Mouse (Mus musculus) left cerebral cortex, adult 8-10 months (tissue): ENCODE measurements around the gene Gm47289. TPM values are rescaled to one million over a fixed set of nuclear protein-coding genes. Genes with fewer than 3 reads are reported as not detected.

Experiments used
- DNase-seq, 2 experiments: peaks; one replicate each; pipeline ENCODE4 v3.0.0; 2022; ENCODE audit warnings: low spot score in 2 of 2
- total RNA-seq, 4 experiments: library from RNA; stranded (reverse); gene quantifications; 2 replicates each; pipeline ENCODE4 v1.2.4; 2022

Gene Gm47289
- total RNA-seq, result not detected

GRCm38 (mm10) chr9:119158861-119159260, at the start of gene Gm47289:
Gene Gm47289 (plus strand): TSS chr9:119159161.
- DNase-seq, result no peak

DNA sequence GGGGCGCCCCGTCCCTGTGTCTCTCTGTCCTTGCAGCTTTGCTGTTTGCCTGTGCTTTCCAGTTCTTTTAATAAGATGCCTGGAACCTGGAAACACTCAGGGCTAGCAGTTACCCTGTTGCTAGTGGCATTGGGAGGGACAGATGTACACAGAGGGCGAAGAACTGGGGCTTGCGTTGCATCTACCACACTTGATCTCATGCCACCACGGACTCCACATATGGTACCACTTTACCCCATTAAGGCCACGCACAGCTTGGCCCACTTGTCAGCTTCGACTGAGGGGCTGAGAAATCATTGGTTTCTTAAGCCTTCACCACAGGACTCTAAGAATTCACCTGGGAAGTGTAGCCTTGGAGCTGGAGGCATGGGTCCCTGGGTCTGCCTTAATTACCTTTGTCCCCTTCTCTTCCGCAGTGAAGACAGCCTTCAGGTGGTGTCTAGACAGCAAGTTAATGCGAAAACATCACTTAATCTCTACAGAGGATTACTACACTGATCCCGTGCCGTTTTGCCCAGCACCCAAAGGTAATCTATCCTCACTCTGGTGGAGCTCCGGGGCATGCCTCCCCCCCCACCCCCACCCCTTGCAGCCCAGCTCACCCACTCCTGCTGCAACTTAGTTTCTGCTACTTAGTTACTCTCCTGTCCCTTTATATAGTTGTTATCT, 49.1 kb upstream of the Gm47289 start:
- no peak for DNase-seq

DNA sequence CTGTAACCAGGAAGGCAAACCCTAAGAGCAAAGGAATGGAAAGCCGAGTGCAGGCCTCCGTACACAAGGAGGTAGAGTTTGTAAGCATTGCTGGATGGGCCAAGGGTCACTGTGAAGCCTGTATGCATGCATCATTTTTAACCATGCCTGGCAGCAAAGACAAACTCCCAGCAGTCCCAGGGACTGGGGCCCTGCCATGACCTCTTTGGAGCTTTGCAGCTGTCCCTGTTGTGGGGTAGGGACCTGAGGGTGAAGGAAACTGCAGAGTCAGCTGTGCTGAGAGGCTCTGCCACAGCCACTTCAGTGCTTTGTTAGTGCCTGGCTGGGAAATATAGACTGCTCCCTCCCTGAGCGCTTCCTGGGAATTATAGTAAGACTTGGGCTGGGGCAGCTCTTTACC, 48.3 kb upstream of the Gm47289 start:
- no peak for DNase-seq

- no peak for DNase-seq
Measured at GRCm38 (mm10) chr9:119114911-119115310, 44.0 kb upstream of the Gm47289 start.

GRCm38 (mm10) chr9:119119409-119120167, 39.4 kb upstream of the Gm47289 start:
- no peak for DNase-seq

DNA sequence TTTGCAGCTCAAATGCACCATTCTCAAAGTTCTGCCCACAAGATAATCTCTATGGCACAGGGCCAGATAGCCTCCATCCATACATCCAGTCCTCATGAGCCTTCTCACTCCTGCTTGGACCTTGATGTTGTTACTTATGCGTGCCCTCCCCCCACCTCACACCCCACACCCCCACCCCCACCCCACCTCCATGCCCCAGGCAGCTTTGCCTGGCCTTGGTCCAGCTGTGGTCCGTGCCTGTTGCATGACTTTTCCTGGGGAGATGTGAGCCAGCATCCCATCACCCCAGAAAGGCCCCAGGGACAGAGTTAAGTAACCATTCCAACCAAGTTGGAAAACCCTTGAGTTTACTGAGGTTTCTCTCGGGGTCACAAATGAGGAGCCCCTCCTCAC, 38.8 kb upstream of the Gm47289 start:
- DNase-seq, result no peak

DNA sequence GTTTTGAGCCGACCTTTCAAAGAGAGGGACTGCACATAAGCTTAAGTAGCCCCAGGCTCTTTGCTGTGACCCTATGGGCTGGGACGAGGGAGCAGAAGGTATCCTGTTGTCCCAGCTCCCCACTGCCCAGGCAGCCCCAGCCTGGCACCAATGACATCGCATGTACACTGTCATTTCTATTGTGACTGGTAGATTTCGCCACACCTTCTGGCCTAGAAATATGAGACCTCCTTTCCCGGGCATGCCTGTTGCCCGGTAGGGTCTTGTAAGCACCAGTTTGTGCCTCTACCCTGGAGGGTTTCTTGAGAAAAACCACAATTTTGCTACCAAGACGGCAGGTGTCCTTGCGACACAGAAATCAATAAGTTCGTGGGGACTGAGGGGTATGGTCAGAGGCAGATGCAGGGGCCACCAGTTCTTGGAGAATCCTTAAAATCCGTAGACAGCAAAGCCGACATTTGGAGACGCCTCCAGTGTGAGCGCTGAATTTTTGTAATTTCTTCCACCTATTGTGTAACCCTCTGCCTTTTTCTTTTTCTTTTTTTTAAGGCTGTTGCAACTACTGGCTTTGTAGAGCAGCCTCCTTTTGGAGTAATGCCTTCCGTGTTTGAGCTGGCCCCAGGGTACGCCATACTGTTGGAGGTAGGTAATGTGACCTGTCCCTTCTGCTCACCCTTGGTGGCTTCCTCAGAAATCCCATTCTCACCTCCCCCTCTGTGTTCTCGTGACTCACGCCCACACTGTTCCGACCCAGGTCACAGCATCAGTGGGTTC, 36.2 kb upstream of the Gm47289 start:
- DNase-seq, result no peak

DNA sequence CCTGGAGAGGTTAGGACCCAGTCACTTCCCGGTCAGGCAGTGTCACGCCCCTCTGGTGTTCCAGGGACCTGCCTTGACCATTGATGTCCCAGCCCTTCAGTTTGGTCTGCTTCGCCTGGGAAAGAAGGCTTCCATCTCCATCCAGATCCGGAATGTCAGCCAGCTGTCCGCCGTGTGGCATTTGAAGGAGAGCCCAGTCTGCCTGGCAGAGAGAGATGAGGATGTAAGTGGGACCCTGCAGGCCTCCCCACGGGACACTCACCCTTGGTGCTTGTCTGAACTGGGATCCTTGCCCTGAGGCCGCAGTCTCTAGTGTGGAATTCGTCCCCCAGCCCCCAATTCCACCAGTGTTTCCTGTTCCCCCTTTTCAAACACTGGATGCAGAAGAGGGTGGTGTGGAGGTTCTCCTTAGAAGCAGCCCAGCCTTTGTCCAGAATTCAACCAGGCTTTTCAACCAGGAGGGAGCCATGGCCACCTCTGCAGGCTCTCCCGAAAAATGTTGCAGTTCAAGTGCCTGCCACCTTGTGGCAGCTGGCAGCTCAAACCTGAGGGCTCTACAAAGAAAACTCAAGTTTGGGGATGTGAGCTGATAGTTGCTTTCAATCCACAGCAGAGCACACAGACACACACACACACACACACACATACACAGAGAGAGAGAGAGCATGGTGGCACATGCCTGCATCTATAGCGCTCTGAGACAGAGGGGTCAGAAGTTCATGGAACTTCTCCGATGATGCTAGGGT, 30.4 kb upstream of the Gm47289 start:
- DNase-seq, result no peak

GRCm38 (mm10) chr9:119130692-119131091, 28.3 kb upstream of the Gm47289 start:
- DNase-seq, result no peak

DNA sequence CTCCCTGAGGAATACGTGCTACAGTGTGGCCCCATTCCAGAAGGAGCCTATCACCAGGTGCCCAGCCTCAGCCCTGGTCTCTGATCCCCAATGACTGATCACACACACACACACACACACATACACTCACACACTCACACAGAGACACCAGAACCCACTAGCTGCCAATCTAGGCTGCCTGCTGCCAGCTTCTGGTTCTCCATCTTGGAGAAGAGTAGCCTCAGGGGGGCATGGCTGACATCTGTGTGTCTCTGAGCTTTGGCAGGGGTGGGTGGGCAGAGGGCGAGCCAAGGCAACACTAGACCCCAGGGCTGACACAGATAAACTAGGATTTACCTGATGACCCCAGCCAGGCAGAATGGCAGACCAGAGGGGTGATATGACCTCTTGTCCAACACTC, 20.1 kb upstream of the Gm47289 start:
- no peak for DNase-seq

DNA sequence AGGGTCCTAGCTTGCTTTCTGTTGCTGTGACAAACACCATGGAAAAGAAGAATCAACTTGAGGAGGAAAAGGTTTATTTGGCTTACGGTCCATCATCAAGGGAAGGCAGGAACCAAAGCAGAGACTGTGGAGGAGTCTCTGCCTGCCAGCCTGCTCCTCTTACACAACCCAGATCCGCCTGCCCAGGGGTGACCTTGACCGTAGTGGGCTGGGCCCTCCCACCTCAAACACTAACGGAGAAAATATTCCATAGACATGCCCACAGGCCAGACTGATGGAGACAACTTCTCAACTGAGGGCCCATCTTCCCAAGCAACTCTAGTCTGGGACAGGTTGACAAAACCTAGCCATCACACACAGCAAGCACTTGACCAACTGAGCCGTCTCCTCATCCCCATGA, 16.9 kb upstream of the Gm47289 start:
- DNase-seq, result no peak

- no peak for DNase-seq
Measured at GRCm38 (mm10) chr9:119143372-119143771, 15.6 kb upstream of the Gm47289 start.

DNA sequence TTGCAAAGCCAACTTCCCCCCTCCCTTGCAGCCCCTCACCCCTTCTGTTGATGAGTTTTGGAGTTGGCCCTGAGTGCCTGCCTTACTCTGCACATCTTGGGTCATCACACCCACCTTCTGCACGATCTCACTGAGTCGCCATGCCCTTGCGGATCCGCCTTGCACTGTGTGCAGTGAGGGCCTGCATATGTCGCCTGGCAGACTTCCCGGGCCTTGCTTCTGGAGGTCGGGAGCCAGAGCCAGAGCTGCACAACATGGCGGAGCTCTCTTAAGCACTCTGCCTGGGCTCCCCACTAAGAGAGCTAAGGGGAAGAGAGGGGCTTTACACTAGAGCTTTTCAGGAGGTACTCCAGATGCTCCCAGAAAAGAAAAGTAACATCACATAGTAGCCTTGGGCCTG, 14.3 kb upstream of the Gm47289 start:
- no peak for DNase-seq

DNA sequence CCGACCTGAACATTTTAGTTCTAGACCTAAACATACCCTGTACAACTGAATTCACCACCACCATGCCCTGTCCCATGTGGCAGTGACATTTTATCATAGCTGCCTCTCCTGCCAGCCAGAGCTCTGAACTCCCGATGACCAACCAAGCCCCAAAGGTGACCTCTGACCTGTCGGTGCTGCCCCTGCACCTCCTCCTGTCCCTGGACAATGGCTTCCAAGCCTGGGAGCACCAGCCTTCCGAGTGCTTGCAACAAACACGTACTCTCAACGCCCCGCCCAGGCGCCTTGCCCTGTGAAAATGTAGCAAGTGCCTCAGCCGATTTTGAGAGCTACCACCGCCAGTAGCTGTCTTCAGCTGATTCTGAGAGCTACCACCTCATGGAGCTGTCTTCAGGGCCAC, 13.8 kb upstream of the Gm47289 start:
- no peak for DNase-seq

DNA sequence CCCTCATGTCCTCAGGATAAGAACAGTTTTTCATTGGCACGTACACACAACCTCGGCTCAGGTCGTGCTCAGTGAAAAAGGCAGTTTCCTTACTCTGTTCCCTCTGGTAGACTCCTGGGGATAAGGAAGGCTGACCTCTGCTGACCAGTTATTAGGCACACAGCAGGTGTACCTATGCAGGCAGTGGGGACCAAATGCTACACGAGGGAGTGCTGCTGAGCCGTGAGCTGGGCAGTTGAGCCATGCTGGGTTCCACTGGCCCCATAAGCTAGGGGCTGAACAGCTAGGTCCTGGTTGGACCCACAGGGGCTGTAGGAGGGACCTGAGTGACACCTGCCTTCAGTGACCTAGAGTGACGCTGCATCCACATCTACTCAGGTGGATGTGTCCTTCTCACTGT, 13.3 kb upstream of the Gm47289 start:
- no peak for DNase-seq

DNA sequence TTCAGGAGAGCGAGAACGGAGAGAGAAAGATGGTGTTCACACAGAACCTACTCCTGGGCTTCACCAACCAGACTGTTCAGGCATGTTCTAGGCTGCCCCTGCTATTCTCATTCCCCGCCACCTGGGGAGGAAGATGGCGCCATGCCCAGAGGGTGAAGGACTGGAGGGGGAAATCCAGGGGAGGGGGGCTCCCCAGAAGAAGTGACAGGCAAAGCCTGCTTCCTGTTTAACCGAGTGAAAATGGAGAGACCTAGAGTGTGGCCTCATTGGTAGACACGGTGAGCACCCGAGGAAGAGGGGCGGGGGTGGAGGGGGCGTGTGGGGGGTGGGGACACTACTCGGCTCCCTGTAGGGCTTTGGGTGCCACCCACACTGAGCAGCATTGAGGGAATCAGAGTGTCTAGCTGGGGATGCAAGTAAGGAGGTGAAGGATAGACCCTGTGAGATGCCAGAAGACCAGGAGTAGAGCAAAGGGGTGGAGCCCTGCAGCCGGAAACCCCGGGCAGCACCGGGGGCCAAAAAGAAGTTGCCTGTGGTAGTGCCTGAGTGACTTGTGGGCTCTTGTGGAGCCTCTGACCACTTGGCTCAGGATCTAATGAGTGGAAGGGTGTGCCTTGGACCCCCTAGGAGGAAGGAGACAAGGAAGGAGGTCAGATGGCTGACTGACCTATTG, 12.7 kb upstream of the Gm47289 start:
- DNase-seq, result no peak

DNA sequence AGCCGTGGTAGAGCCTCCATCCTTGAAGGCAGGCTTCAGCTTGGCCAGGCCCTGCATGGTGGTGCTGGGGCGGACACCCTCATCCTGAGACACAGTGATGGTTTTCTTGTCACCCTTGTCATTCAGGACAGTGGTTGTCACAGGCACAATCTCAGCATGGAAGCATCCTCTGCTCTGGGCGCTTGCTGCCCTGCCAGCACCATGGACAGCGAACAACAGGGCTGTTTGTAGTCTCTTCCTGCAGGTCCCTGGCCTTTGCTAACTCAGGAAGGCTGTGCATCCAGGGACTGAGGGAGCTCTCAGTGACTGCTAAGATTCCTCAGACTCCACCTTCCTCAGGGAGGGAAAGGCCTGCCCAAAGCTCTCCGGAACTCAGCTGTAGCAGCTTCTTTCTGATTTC, 9.4 kb upstream of the Gm47289 start:
- no peak for DNase-seq

DNA sequence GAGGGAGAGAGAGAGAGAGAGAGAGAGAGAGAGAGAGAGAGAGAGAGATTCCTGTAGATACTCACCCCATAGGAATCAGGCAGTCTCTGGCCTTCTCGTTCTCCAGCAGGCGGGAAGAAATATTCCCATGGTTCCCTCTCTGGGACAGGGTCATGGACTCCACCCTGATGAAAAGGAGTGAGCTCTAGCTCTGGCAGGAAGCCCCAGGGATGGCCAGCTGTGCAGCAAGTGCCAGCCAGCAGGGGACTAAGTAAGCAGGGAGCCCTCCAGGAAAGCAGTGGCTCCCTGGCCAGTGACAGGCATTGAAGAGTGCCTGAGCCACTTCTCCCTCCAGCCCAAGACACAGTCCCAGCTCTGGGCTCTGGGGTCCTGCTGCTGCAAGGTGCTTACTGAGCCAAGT, 7.2 kb upstream of the Gm47289 start:
- DNase-seq, result no peak

GRCm38 (mm10) chr9:119155416-119155815, 3.5 kb upstream of the Gm47289 start:
- DNase-seq, result no peak

GRCm38 (mm10) chr9:119155826-119156225, 3.1 kb upstream of the Gm47289 start:
- no peak for DNase-seq
